Mouse (Mus musculus) lung, embryonic 15.5 days (tissue): ENCODE data around the gene Ank2. TPM values are rescaled to one million over a fixed set of nuclear protein-coding genes. Genes with fewer than 3 reads are reported as not detected.

Source experiments
- ATAC-seq: fragments of 200-750 bp; cut with Nextera tagmentation; 2 replicates; pipeline ENCODE4 v1.8.0; 2017; ENCODE audit warnings: moderate number of reproducible peaks, borderline replicate concordance; ENCODE audit not compliant: low FRiP score, low TSS enrichment; ENCODE audit errors: extremely low read depth
- H3K27ac ChIP-seq: fragments of 300-500 bp; sonication (generic); 2 replicates; pipeline ENCODE4 v1.5.1; 2015; ENCODE audit warnings: moderate library complexity, mild to moderate bottlenecking, inconsistent platforms
- H3K27me3 ChIP-seq: fragments of 300-500 bp; sonication (generic); 2 replicates; pipeline ENCODE4 v1.6.1; 2015; ENCODE audit warnings: inconsistent platforms
- H3K36me3 ChIP-seq: fragments of 300-500 bp; sonication (generic); 2 replicates; pipeline ENCODE4 v1.6.1; 2015; ENCODE audit warnings: inconsistent platforms
- H3K4me1 ChIP-seq: fragments of 300-500 bp; sonication (generic); 2 replicates; pipeline ENCODE4 v1.6.1; 2015; ENCODE audit warnings: inconsistent platforms
- H3K4me2 ChIP-seq: fragments of 300-500 bp; sonication (generic); 2 replicates; pipeline ENCODE4 v1.6.1; 2015; ENCODE audit warnings: inconsistent platforms, mild to moderate bottlenecking, moderate library complexity
- H3K4me3 ChIP-seq: fragments of 300-500 bp; sonication (generic); 2 replicates; pipeline ENCODE4 v1.5.1; 2015; ENCODE audit warnings: mild to moderate bottlenecking, inconsistent platforms
- H3K9ac ChIP-seq: fragments of 300-500 bp; sonication (generic); 2 replicates; pipeline ENCODE4 v1.6.1; 2015; ENCODE audit warnings: inconsistent platforms
- H3K9me3 ChIP-seq: fragments of 300-500 bp; sonication (generic); 2 replicates; pipeline ENCODE4 v1.6.1; 2016; ENCODE audit warnings: inconsistent platforms
- WGBS: fragments of 180-500 bp; shearing (Covaris S2); methylation state at CpG from one replicate; pipeline ENCODE4 v1.1.7; 2015; 5-methylcytosine and 5-hydroxymethylcytosine counted together
- polyA plus RNA-seq: library from polyadenylated mRNA; unstranded; fragments of >200 nt; fragmentation: Nextera tagmentation; extraction: Ambion mirVana; gene quantifications from 2 replicates; pipeline ENCODE4 v1.2.1, GENCODE M21; 2015

Gene Ank2
- polyA plus RNA-seq, 1 experiment from 2014 or later, result 13.4 TPM

GRCm38 (mm10) chr3:126965767-126966166, 533.4 kb downstream of the Ank2 start:
- Histone ChIP-seq H3K27ac (no peak overlapping the region), H3K27me3 (no peaks in the 10 kb centered on the region), H3K4me3 (no peak overlapping the region), H3K36me3 (no peaks in the 10 kb centered on the region), H3K9me3 (no peaks in the 10 kb centered on the region), H3K4me2 (no peak overlapping the region), H3K9ac (no peak overlapping the region), H3K4me1 (no peaks in the 10 kb centered on the region)
- no peak for ATAC-seq
- WGBS, result 66% methylated on average over 2 of the region's 2 CpGs

GRCm38 (mm10) chr3:126962326-126962725, 536.8 kb downstream of the Ank2 start:
- no peaks in the 10 kb centered on the region for H3K4me1 ChIP-seq
- no peaks in the 10 kb centered on the region for H3K9me3 ChIP-seq
- no peaks in the 10 kb centered on the region for H3K27me3 ChIP-seq
- no peak overlapping the region for H3K9ac ChIP-seq
- no peak overlapping the region for H3K4me2 ChIP-seq
- no peak overlapping the region for H3K4me3 ChIP-seq
- 91% methylated on average over 8 of the region's 8 CpGs for WGBS
- no peak overlapping the region for H3K27ac ChIP-seq
- no peaks in the 10 kb centered on the region for H3K36me3 ChIP-seq
- no peak for ATAC-seq

GRCm38 (mm10) chr3:126952698-126953097, 546.5 kb downstream of the Ank2 start:
- Histone ChIP-seq H3K27ac (no peak overlapping the region), H3K4me1 (no peaks in the 10 kb centered on the region), H3K4me3 (no peak overlapping the region), H3K36me3 (no peaks in the 10 kb centered on the region; the same call in 1 of the 2 replicates), H3K9ac (no peak overlapping the region), H3K9me3 (no peaks in the 10 kb centered on the region), H3K27me3 (no peaks in the 10 kb centered on the region), H3K4me2 (no peak overlapping the region)
- ATAC-seq, result no peak
- 44% methylated on average over 1 of the region's 1 CpGs for WGBS

- Histone ChIP-seq H3K36me3 (no peaks in the 10 kb centered on the region), H3K4me1 (no peaks in the 10 kb centered on the region), H3K27me3 (no peaks in the 10 kb centered on the region), H3K9me3 (no peaks in the 10 kb centered on the region), H3K4me2 (no peak overlapping the region), H3K27ac (no peak overlapping the region), H3K4me3 (no peak overlapping the region), H3K9ac (no peak overlapping the region)
- no peak for ATAC-seq
- WGBS, result 94% methylated on average over 10 of the region's 10 CpGs
These were observed 552.6 kb downstream of the Ank2 start for GRCm38 (mm10) chr3:126946591-126946990.

GRCm38 (mm10) chr3:126944838-126945237, 554.3 kb downstream of the Ank2 start:
- 49% methylated on average over 4 of the region's 4 CpGs for WGBS
- ATAC-seq, result no peak

GRCm38 (mm10) chr3:126944081-126944480, 555.1 kb downstream of the Ank2 start:
- H3K4me2 ChIP-seq, result no peak overlapping the region
- no peaks in the 10 kb centered on the region for H3K9me3 ChIP-seq
- H3K27me3 ChIP-seq, result no peaks in the 10 kb centered on the region
- no peak overlapping the region for H3K4me3 ChIP-seq
- H3K36me3 ChIP-seq, result no peaks in the 10 kb centered on the region
- H3K27ac ChIP-seq, result no peak overlapping the region
- WGBS, result 72% methylated on average over 11 of the region's 11 CpGs
- ATAC-seq, result no peak
- H3K9ac ChIP-seq, result no peak overlapping the region
- no peaks in the 10 kb centered on the region for H3K4me1 ChIP-seq

More at GRCm38 (mm10) chr3:126944838-126945237, 554.3 kb downstream of the Ank2 start:
- Histone ChIP-seq H3K9me3 (no peaks in the 10 kb centered on the region), H3K36me3 (no peaks in the 10 kb centered on the region), H3K27ac (no peak overlapping the region), H3K4me3 (no peak overlapping the region), H3K27me3 (no peaks in the 10 kb centered on the region), H3K4me2 (no peak overlapping the region), H3K9ac (no peak overlapping the region), H3K4me1 (no peaks in the 10 kb centered on the region)

GRCm38 (mm10) chr3:126940452-126940851, 558.7 kb downstream of the Ank2 start:
- Histone ChIP-seq H3K27ac (no peak overlapping the region), H3K36me3 (no peaks in the 10 kb centered on the region), H3K9ac (no peak overlapping the region), H3K4me2 (no peak overlapping the region), H3K4me3 (no peak overlapping the region), H3K27me3 (no peaks in the 10 kb centered on the region), H3K9me3 (no peaks in the 10 kb centered on the region), H3K4me1 (no peaks in the 10 kb centered on the region)
- 79% methylated on average over 5 of the region's 5 CpGs for WGBS
- ATAC-seq, result no peak

GRCm38 (mm10) chr3:126931884-126932506, 567.2 kb downstream of the Ank2 start:
- Histone ChIP-seq H3K9ac (no peak overlapping the region), H3K4me1 (no peaks in the 10 kb centered on the region), H3K36me3 (no peaks in the 10 kb centered on the region), H3K27me3 (no peaks in the 10 kb centered on the region), H3K27ac (no peak overlapping the region), H3K4me3 (no peak overlapping the region), H3K9me3 (no peaks in the 10 kb centered on the region), H3K4me2 (no peak overlapping the region)
- 63% methylated on average over 4 of the region's 4 CpGs for WGBS
- no peak for ATAC-seq

GRCm38 (mm10) chr3:126923575-126924382, 575.4 kb downstream of the Ank2 start:
- no peak overlapping the region for H3K27ac ChIP-seq
- no peaks in the 10 kb centered on the region for H3K36me3 ChIP-seq
- H3K4me1 ChIP-seq, result no peaks in the 10 kb centered on the region
- no peaks in the 10 kb centered on the region for H3K9me3 ChIP-seq
- 71% methylated on average over 12 of the region's 12 CpGs for WGBS
- H3K4me2 ChIP-seq, result no peak overlapping the region
- H3K4me3 ChIP-seq, result no peak overlapping the region
- no peak overlapping the region for H3K9ac ChIP-seq
- no peaks in the 10 kb centered on the region for H3K27me3 ChIP-seq
- ATAC-seq, result no peak

GRCm38 (mm10) chr3:126921941-126922340, 577.2 kb downstream of the Ank2 start:
- Histone ChIP-seq H3K4me2 (no peak overlapping the region), H3K27me3 (no peaks in the 10 kb centered on the region), H3K36me3 (no peaks in the 10 kb centered on the region), H3K4me1 (no peaks in the 10 kb centered on the region), H3K4me3 (no peak overlapping the region), H3K27ac (no peak overlapping the region), H3K9ac (no peak overlapping the region), H3K9me3 (no peaks in the 10 kb centered on the region)
- 26% methylated on average over 3 of the region's 3 CpGs for WGBS
- ATAC-seq, result no peak

GRCm38 (mm10) chr3:126920296-126920695, 578.9 kb downstream of the Ank2 start:
- no peak overlapping the region for H3K4me3 ChIP-seq
- H3K9me3 ChIP-seq, result no peaks in the 10 kb centered on the region
- H3K27ac ChIP-seq, result no peak overlapping the region
- no peak overlapping the region for H3K9ac ChIP-seq
- 71% methylated on average over 3 of the region's 3 CpGs for WGBS
- no peaks in the 10 kb centered on the region for H3K36me3 ChIP-seq
- H3K27me3 ChIP-seq, result no peaks in the 10 kb centered on the region
- ATAC-seq, result no peak
- no peaks in the 10 kb centered on the region for H3K4me1 ChIP-seq
- no peak overlapping the region for H3K4me2 ChIP-seq

GRCm38 (mm10) chr3:126918805-126919473, 580.2 kb downstream of the Ank2 start:
- 79% methylated on average over 10 of the region's 10 CpGs for WGBS
- ATAC-seq, result 0 out of 2 replicates have a peak, but pooled peaks have one; percentile 59
- H3K27me3 ChIP-seq, result no peaks in the 10 kb centered on the region
- no peak overlapping the region for H3K27ac ChIP-seq
- H3K9me3 ChIP-seq, result no peaks in the 10 kb centered on the region
- H3K4me1 ChIP-seq, result no peaks in the 10 kb centered on the region
- H3K36me3 ChIP-seq, result no peaks in the 10 kb centered on the region
- H3K4me3 ChIP-seq, result no peak overlapping the region
- no peak overlapping the region for H3K4me2 ChIP-seq
- no peak overlapping the region for H3K9ac ChIP-seq
